Mouse (Mus musculus) small intestine, adult 2 months (tissue): Measurements from ENCODE around the gene Acad11.

Experiments used
- CTCF ChIP-seq: fragments of 200-500 bp; IDR thresholded peaks from 2 replicates; pipeline ENCODE4 v1.5.1; 2012; ENCODE audit warnings: low read depth, mild to moderate bottlenecking, control low read depth, inconsistent platforms, low read length, moderate library complexity, mixed read lengths; ENCODE audit not compliant: insufficient replicate concordance, insufficient read length; ENCODE audit errors: extremely low read depth
- POLR2A ChIP-seq: fragments of 200-500 bp; IDR thresholded peaks from 2 replicates; pipeline ENCODE4 v1.6.1; 2012; ENCODE audit warnings: low read depth, mild to moderate bottlenecking, control low read depth, inconsistent platforms, low read length, moderate library complexity

DNA sequence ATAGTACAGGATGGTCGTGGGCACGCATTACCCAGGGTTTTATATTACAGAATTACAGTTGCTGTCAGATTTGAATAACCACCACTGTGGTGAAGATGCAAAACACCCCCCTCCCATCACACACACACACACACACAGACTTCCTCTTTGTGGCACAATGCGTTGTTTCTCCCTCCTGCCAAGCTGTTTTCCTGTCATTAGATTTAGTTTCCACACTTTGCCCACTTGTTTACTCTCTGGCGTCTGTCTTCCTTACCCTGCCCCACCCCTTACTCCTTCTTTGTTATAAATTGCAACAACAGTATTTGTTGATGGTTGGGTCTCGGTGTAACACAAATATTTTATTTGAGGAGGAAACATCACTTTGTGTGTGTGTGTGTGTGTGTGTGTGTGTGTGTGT, 35.1 kb downstream of the Acad11 start:
- TF ChIP-seq CTCF (no peak), POLR2A (no peak)
